Mouse (Mus musculus) small intestine, adult 2 months (tissue): Measurements from ENCODE around the gene Ptprn2.

ENCODE experiments used
- CTCF ChIP-seq: fragments of 200-500 bp; IDR thresholded peaks from 2 replicates; pipeline ENCODE4 v1.5.1; 2012; ENCODE audit warnings: low read depth, mild to moderate bottlenecking, control low read depth, inconsistent platforms, low read length, moderate library complexity, mixed read lengths; ENCODE audit not compliant: insufficient replicate concordance, insufficient read length; ENCODE audit errors: extremely low read depth
- POLR2A ChIP-seq: fragments of 200-500 bp; IDR thresholded peaks from 2 replicates; pipeline ENCODE4 v1.6.1; 2012; ENCODE audit warnings: low read depth, mild to moderate bottlenecking, control low read depth, inconsistent platforms, low read length, moderate library complexity

- no peak for TF ChIP-seq POLR2A
- no peak for TF ChIP-seq CTCF
Measured at GRCm38 (mm10) chr12:117314987-117315386, 829.5 kb downstream of the Ptprn2 start.
